Mouse (Mus musculus) MEL (cell line): ENCODE data around the gene Ano10. TPM values are rescaled to one million over a fixed set of nuclear protein-coding genes. Genes with fewer than 3 reads are reported as not detected.
"Not testable (repeated sequence)": the region's sequence is repeated elsewhere in the genome, so short reads cannot be mapped to it uniquely, and the experiment has no call there.

Source experiments
- DNase-seq: peaks from one replicate; pipeline ENCODE4 v3.0.0; 2011; ENCODE audit warnings: low read depth, low spot score
- H3K27ac ChIP-seq: 2 replicates; pipeline ENCODE4 v1.5.1; 2012; ENCODE audit warnings: low read depth, mild to moderate bottlenecking, control low read depth, low read length, moderate library complexity; ENCODE audit not compliant: control insufficient read depth
- H3K27me3 ChIP-seq, 2 experiments: fragments of 150-350 bp in 1 of 2; sonication (generic) in 1 of 2; 2 replicates each; pipeline ENCODE4 v1.6.1; 2012; ENCODE audit warnings: low read length in 2 of 2, mild to moderate bottlenecking in 2 of 2, improper control_type of control experiment in 1 of 2, moderate library complexity in 1 of 2; ENCODE audit not compliant: insufficient read depth in 2 of 2, control insufficient read depth in 1 of 2
- H3K36me3 ChIP-seq, 2 experiments: 2 replicates each; pipeline ENCODE4 v1.6.1; 2012 to 2014; ENCODE audit warnings: low read length in 2 of 2, improper control_type of control experiment in 1 of 2, inconsistent platforms in 1 of 2, mild to moderate bottlenecking in 1 of 2; ENCODE audit not compliant: insufficient read depth in 2 of 2, control insufficient read depth in 1 of 2
- H3K4me1 ChIP-seq, 2 experiments: fragments of 150-350 bp in 1 of 2; sonication (generic) in 1 of 2; 2 replicates each; pipeline ENCODE4 v1.6.1; 2012; ENCODE audit warnings: low read length in 2 of 2, improper control_type of control experiment in 1 of 2, mild to moderate bottlenecking in 1 of 2; ENCODE audit not compliant: insufficient read depth in 2 of 2, control insufficient read depth in 1 of 2
- H3K4me3 ChIP-seq, 2 experiments: fragments of 150-350 bp in 1 of 2; sonication (generic) in 1 of 2; 2 replicates each; pipeline ENCODE4 v1.5.1; 2012; ENCODE audit warnings: low read depth in 2 of 2, low read length in 2 of 2, mild to moderate bottlenecking in 2 of 2, moderate library complexity in 2 of 2, control low read depth in 1 of 2, improper control_type of control experiment in 1 of 2; ENCODE audit not compliant: control insufficient read depth in 1 of 2, insufficient read depth in 1 of 2
- H3K79me2 ChIP-seq: 2 replicates; pipeline ENCODE4 v1.6.1; 2012; ENCODE audit warnings: mild to moderate bottlenecking, low read length, moderate library complexity; ENCODE audit not compliant: control insufficient read depth, poor library complexity, insufficient read depth
- H3K9ac ChIP-seq: 2 replicates; pipeline ENCODE4 v1.6.1; 2012; ENCODE audit warnings: low read depth, mild to moderate bottlenecking, control low read depth, low read length, moderate library complexity; ENCODE audit not compliant: control insufficient read depth, poor library complexity, severe bottlenecking
- H3K9me3 ChIP-seq: fragments of 150-350 bp; sonication (generic); replicated peaks from 2 replicates; pipeline ENCODE4 v1.6.1; 2012; ENCODE audit warnings: mild to moderate bottlenecking, low read length, improper control_type of control experiment, moderate library complexity; ENCODE audit not compliant: insufficient read depth
- CHD1 ChIP-seq: IDR thresholded peaks from 2 replicates; pipeline ENCODE4 v1.6.1; 2012; ENCODE audit warnings: low read depth, mild to moderate bottlenecking, inconsistent platforms, low read length, improper control_type of control experiment
- CHD2 ChIP-seq: IDR thresholded peaks from 2 replicates; pipeline ENCODE4 v1.6.1; 2011; ENCODE audit warnings: low read length, improper control_type of control experiment
- CTCF ChIP-seq, 3 experiments: IDR thresholded peaks in 2 of 3; conservative IDR thresholded peaks in 1 of 3; 2 replicates each; pipeline ENCODE4 v1.5.1; 2011 to 2012; ENCODE audit warnings: low read length in 3 of 3, low read depth in 2 of 3, mild to moderate bottlenecking in 2 of 3, improper control_type of control experiment in 1 of 3, inconsistent platforms in 1 of 3, mixed read lengths in 1 of 3, moderate library complexity in 1 of 3; ENCODE audit not compliant: control insufficient read depth in 1 of 3, insufficient read depth in 1 of 3, poor library complexity in 1 of 3, severe bottlenecking in 1 of 3
- E2F4 ChIP-seq: IDR thresholded peaks from 2 replicates; pipeline ENCODE4 v1.6.1; 2011; ENCODE audit warnings: low read depth, low read length, improper control_type of control experiment, borderline replicate concordance
- ELF1 ChIP-seq: IDR thresholded peaks from 2 replicates; pipeline ENCODE4 v1.6.1; 2014; ENCODE audit warnings: low read depth, mild to moderate bottlenecking, inconsistent platforms, low read length, improper control_type of control experiment, moderate library complexity
- EP300 ChIP-seq, 2 experiments: IDR thresholded peaks; 2 replicates each; pipeline ENCODE4 v1.6.1; 2011; ENCODE audit warnings: improper control_type of control experiment in 2 of 2, low read length in 2 of 2, low read depth in 1 of 2, mild to moderate bottlenecking in 1 of 2
- GABPA ChIP-seq: IDR thresholded peaks from 2 replicates; pipeline ENCODE4 v1.6.1; 2012; ENCODE audit warnings: low read depth, mild to moderate bottlenecking, inconsistent platforms, low read length, improper control_type of control experiment, moderate library complexity
- HCFC1 ChIP-seq: IDR thresholded peaks from 2 replicates; pipeline ENCODE4 v1.6.1; 2012; ENCODE audit warnings: low read depth, mild to moderate bottlenecking, inconsistent platforms, low read length, improper control_type of control experiment, moderate library complexity
- KAT2A ChIP-seq: conservative IDR thresholded peaks from 2 replicates; pipeline ENCODE4 v1.6.1; 2012; ENCODE audit warnings: low read depth, low read length, improper control_type of control experiment, inconsistent platforms
- MAFK ChIP-seq: IDR thresholded peaks from 2 replicates; pipeline ENCODE4 v1.6.1; 2011; ENCODE audit warnings: low read depth, mild to moderate bottlenecking, low read length, improper control_type of control experiment, borderline replicate concordance
- MEF2A ChIP-seq: IDR thresholded peaks from 2 replicates; pipeline ENCODE4 v1.6.1; 2014; ENCODE audit warnings: low read depth, mild to moderate bottlenecking, inconsistent platforms, low read length, improper control_type of control experiment; ENCODE audit not compliant: poor library complexity, insufficient replicate concordance, severe bottlenecking; ENCODE audit errors: extremely low read depth
- NELFE ChIP-seq: IDR thresholded peaks from 2 replicates; pipeline ENCODE4 v1.6.1; 2011; ENCODE audit warnings: low read depth, low read length, improper control_type of control experiment
- NRF1 ChIP-seq: IDR thresholded peaks from 2 replicates; pipeline ENCODE4 v1.6.1; 2014; ENCODE audit warnings: low read depth, mild to moderate bottlenecking, inconsistent platforms, low read length, improper control_type of control experiment, moderate library complexity; ENCODE audit not compliant: poor library complexity, insufficient read depth, severe bottlenecking
- POLR2AphosphoS2 ChIP-seq: IDR thresholded peaks from 2 replicates; pipeline ENCODE4 v1.6.1; 2011; ENCODE audit warnings: low read length, improper control_type of control experiment
- RAD21 ChIP-seq: IDR thresholded peaks from 2 replicates; pipeline ENCODE4 v1.6.1; 2011; ENCODE audit warnings: mild to moderate bottlenecking, low read depth, low read length, improper control_type of control experiment
- RCOR1 ChIP-seq: IDR thresholded peaks from 2 replicates; pipeline ENCODE4 v1.6.1; 2012; ENCODE audit warnings: low read depth, mild to moderate bottlenecking, inconsistent platforms, low read length, improper control_type of control experiment
- SMC3 ChIP-seq: IDR thresholded peaks from 2 replicates; pipeline ENCODE4 v1.6.1; 2011; ENCODE audit warnings: low read depth, low read length, improper control_type of control experiment
- TBP ChIP-seq: IDR thresholded peaks from 2 replicates; pipeline ENCODE4 v1.8.0; 2011; ENCODE audit warnings: low read depth, low read length, improper control_type of control experiment
- TCF12 ChIP-seq: IDR thresholded peaks from 2 replicates; pipeline ENCODE4 v1.6.1; 2014; ENCODE audit warnings: low read depth, mild to moderate bottlenecking, inconsistent platforms, low read length, improper control_type of control experiment, moderate library complexity
- UBTF ChIP-seq: IDR thresholded peaks from 2 replicates; pipeline ENCODE4 v1.6.1; 2012; ENCODE audit warnings: low read depth, mild to moderate bottlenecking, inconsistent platforms, low read length, improper control_type of control experiment, moderate library complexity, borderline replicate concordance; ENCODE audit not compliant: insufficient read depth
- USF2 ChIP-seq, 2 experiments: IDR thresholded peaks; 2 replicates each; pipeline ENCODE4 v1.6.1; 2011 to 2012; ENCODE audit warnings: improper control_type of control experiment in 2 of 2, low read length in 2 of 2, borderline replicate concordance in 1 of 2, inconsistent platforms in 1 of 2, low read depth in 1 of 2, mild to moderate bottlenecking in 1 of 2; ENCODE audit not compliant: insufficient read depth in 1 of 2
- ZKSCAN1 ChIP-seq: IDR thresholded peaks from 2 replicates; pipeline ENCODE4 v1.6.1; 2012; ENCODE audit warnings: low read depth, mild to moderate bottlenecking, inconsistent platforms, low read length, improper control_type of control experiment, moderate library complexity
- polyA plus RNA-seq, 2 experiments: library from polyadenylated mRNA; stranded (reverse) in 1 of 2; unstranded in 1 of 2; fragments of >175 nt in 1 of 2; fragments of >200 nt in 1 of 2; gene quantifications; 2 replicates each; pipeline versions ENCODE4 v1.2.1 to v1.2.4; 2012; ENCODE audit warnings: low replicate concordance in 2 of 2, low read depth in 1 of 2; ENCODE audit not compliant: insufficient read length in 2 of 2, insufficient read depth in 1 of 2, missing spikeins in 1 of 2
- total RNA-seq: library from RNA; depleted of rRNA; stranded (reverse); fragments of 300-350 nt; gene quantifications from 2 replicates; pipeline ENCODE4 v1.2.3, GENCODE M21; 2012

Ano10 gene
- total and polyA plus RNA-seq, 3 experiments = 0.54 to 3.1 TPM; not detected in 1

GRCm38 (mm10) chr9:122169901-122170300 is 124.3 kb downstream of the Ano10 start:
- H3K36me3 ChIP-seq = no peaks in the 10 kb centered on the region
- TF ChIP-seq NELFE (no peak), CHD1 (no peak), CHD2 (no peak), EP300 (IDR thresholded peaks at IDR 0.05; ENCODE audit: low read depth in 1 of 2, low read length in 2 of 2) (no peak), RAD21 (no peak), SMC3 (no peak), ELF1 (no peak), NRF1 (no peak), HCFC1 (no peak), RCOR1 (no peak), UBTF (no peak), TCF12 (no peak), USF2 (IDR thresholded peaks at IDR 0.05; ENCODE audit: borderline replicate concordance in 1 of 2, insufficient read depth in 1 of 2, low read depth in 1 of 2, low read length in 2 of 2) (no peak), E2F4 (no peak)
- TF ChIP-seq, all 39 proteins: peak for 0
- Histone ChIP-seq H3K27ac (no peak overlapping the region), H3K27me3 (no peaks in the 10 kb centered on the region), H3K9ac (no peak overlapping the region), H3K79me2 (no peaks in the 10 kb centered on the region), H3K4me1 (no peaks in the 10 kb centered on the region), H3K9me3 (no peaks in the 10 kb centered on the region), H3K4me3 (no peak overlapping the region)
- DNase-seq = no peak

DNA sequence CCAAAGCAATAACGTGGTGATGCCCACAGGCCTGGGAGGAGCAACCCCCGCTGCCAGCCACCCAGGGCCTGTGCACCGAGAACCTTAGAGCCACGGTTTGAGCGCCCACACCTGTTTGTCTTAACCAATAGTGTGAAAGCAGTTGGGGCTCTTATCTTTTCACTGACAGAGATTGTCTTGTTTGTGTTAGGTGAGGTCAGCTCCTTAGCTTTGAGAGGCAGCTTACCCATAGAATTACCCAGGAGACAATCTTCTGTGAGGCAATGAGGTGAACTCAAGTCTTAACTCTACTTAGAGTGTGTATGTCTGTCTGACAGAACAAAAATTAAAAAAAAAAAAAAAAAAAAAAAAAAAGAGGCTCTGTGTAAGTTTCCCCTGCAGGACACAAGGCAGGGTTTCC is 126.5 kb downstream of the Ano10 start:
- H3K27me3 ChIP-seq, H3K9me3 ChIP-seq, DNase-seq, H3K4me1 ChIP-seq, H3K27ac ChIP-seq, H3K4me3 ChIP-seq, H3K79me2 ChIP-seq, H3K9ac ChIP-seq, H3K36me3 ChIP-seq: not testable (repeated sequence)

DNA sequence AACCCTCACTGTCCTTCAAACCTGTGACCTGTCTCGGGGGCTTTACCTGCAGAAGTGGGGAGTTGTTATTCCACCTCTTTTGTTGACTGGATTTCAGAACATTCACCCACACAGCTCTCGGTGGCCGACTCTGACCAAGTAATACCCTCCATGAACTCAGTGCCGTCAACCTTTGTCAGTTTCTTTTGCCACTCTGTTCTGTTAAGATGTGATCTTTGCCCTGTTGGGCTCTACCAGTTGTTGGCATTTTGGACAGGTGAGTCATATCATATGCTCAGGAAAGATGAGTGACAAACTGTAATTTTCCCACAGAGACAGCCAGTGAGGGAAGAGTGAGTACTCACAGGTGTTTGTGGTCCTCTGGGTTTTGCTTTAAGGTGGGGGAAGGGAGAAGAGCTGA is 129.7 kb downstream of the Ano10 start:
- DNase-seq = no peak
- no peak overlapping the region for H3K9ac ChIP-seq
- no peak overlapping the region for H3K27ac ChIP-seq
- no peaks in the 10 kb centered on the region for H3K4me1 ChIP-seq
- no peaks in the 10 kb centered on the region for H3K36me3 ChIP-seq
- H3K27me3 ChIP-seq = no peaks in the 10 kb centered on the region
- no peak for TF ChIP-seq MEF2A
- TF ChIP-seq RCOR1 = no peak
- no peak for TF ChIP-seq GABPA
- TF ChIP-seq EP300 (IDR thresholded peaks at IDR 0.05; ENCODE audit: low read depth in 1 of 2, low read length in 2 of 2) = no peak
- no peak for TF ChIP-seq NELFE
- TF ChIP-seq USF2 (IDR thresholded peaks at IDR 0.05; ENCODE audit: borderline replicate concordance in 1 of 2, insufficient read depth in 1 of 2, low read depth in 1 of 2, low read length in 2 of 2) = no peak
- TF ChIP-seq CTCF (IDR thresholded peaks at IDR 0.05 in 2 of 3, conservative IDR thresholded peaks at IDR 0.05 in 1 of 3; ENCODE audit: control insufficient read depth in 1 of 3, insufficient read depth in 1 of 3, low read depth in 2 of 3, low read length in 3 of 3, poor library complexity in 1 of 3, severe bottlenecking in 1 of 3) = no peak
- TF ChIP-seq KAT2A = no peak
- no peak for TF ChIP-seq POLR2AphosphoS2
- TF ChIP-seq TBP = no peak
- no peak for TF ChIP-seq ZKSCAN1
- TF ChIP-seq SMC3 = no peak
- no peak for TF ChIP-seq NRF1
- TF ChIP-seq CHD2 = no peak
- no peak for TF ChIP-seq HCFC1
- TF ChIP-seq E2F4 = no peak
- TF ChIP-seq MAFK = no peak
- no peak for TF ChIP-seq TCF12
- H3K79me2 ChIP-seq = no peaks in the 10 kb centered on the region
- H3K9me3 ChIP-seq = no peaks in the 10 kb centered on the region
- H3K4me3 ChIP-seq = no peak overlapping the region
